Mouse (Mus musculus): Measurements from ENCODE around the gene Ubr1. TPM values are rescaled to one million over a fixed set of nuclear protein-coding genes. Genes with fewer than 3 reads are reported as not detected.

Ubr1 gene
- polyA plus RNA-seq, 1 experiment from 2014 or later = 21.8 TPM

DNA sequence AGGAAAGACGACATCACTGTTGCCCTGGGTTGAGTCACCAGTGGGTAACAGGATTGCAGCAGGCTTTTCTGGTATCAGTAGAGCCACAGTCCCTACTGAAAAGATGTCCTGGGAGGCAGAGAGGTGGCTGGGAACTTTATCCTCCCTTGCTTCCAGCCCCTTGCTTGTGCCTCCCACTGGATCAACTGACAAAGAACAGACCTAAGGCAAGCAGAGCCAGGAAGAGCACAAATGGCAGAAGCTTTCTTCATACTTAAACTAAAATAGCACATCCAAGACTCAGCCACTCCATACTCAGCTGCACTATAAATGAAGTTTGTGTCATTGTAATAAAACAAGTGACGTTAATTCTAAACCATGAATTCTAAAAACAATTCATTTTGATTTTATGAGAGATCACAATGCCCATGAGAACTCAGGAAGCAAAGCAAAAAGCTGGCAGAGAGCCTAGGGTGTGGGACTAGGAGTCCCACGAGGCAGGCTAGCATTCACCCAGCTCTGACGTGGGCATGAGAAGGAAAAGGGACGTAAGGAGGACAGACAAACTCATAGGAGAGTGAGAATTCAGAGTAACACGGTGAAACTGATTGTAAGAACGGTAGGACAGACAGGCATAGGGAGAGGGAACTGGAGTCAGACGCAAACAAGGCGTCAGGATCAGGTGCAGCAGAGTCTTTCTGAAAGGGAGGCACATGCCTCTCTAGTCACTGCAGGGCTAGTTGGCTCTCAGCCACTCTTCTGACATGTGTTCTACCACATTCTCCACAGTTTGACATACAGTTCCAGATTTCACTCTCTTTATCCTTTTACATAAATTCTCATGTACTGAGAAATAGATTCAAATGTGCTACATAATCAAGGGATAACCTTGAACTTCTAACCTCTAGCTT is 98.8 kb downstream of the Ubr1 start:
- WGBS = 91% methylated on average over 9 of the region's 9 CpGs
- Histone ChIP-seq H3K36me3 (peaks cover 88% of the 10 kb centered on the region), H3K27me3 (ENCODE audit: insufficient read depth, poor library complexity, severe bottlenecking) (no peaks in the 10 kb centered on the region), H3K9me3 (no peaks in the 10 kb centered on the region), H3K4me1 (replicated peaks) (no peaks in the 10 kb centered on the region), H3K27ac (no peak overlapping the region), H3K4me3 (no peak overlapping the region)
- no peak for DNase-seq (ENCODE audit: low spot score)

DNA sequence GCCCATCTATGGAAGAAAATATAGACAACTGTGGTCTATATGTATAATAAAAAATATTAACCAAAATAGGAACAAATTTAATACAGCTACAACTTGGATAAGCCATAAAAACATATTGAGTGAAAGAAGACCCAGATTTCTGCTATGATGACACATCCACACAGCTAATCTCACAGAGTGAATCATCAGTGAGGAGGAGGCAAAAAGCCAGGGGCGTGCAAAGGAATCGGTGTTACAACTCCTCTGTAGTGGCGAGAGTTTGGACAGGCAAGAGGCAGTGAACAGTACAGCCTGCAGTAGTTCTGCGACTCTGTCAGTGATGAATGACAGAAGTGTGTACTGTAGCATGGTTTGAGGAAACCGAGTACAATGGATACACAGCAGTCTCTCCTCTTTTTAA is 103.2 kb downstream of the Ubr1 start:
- Histone ChIP-seq H3K4me3 (no peak overlapping the region), H3K4me1 (replicated peaks) (no peaks in the 10 kb centered on the region), H3K27ac (no peak overlapping the region), H3K27me3 (ENCODE audit: insufficient read depth, poor library complexity, severe bottlenecking) (no peaks in the 10 kb centered on the region), H3K9me3 (no peaks in the 10 kb centered on the region), H3K36me3 (peaks cover 90% of the 10 kb centered on the region)
- DNase-seq (ENCODE audit: low spot score) = no peak
- WGBS = 95% methylated on average over 5 of the region's 5 CpGs

DNA sequence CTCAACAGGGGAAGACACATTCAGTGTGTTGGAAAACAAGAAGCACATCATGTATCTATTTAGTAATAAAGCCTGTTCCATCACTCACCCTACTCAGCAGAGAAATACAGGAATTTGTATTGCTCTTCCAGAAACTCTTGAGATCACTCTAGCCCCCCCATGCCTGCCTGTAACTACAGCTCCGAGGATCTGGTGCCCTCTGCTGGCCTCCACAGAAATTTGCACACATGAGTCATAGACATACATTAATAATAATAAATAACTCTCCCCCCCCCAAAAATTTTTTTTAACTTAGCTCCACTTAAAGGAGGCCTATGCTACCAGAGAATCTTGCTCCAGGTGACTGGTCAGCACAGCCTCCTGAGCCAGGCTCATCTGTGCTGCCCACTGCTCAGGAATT is 104.0 kb downstream of the Ubr1 start:
- Histone ChIP-seq H3K36me3 (peaks cover 90% of the 10 kb centered on the region), H3K27me3 (ENCODE audit: insufficient read depth, poor library complexity, severe bottlenecking) (no peaks in the 10 kb centered on the region), H3K4me1 (replicated peaks) (no peaks in the 10 kb centered on the region), H3K4me3 (no peak overlapping the region), H3K27ac (no peak overlapping the region), H3K9me3 (no peaks in the 10 kb centered on the region)
- 38% methylated on average over 1 of the region's 1 CpGs for WGBS
- peak; percentile 9 for DNase-seq (ENCODE audit: low spot score)

DNA sequence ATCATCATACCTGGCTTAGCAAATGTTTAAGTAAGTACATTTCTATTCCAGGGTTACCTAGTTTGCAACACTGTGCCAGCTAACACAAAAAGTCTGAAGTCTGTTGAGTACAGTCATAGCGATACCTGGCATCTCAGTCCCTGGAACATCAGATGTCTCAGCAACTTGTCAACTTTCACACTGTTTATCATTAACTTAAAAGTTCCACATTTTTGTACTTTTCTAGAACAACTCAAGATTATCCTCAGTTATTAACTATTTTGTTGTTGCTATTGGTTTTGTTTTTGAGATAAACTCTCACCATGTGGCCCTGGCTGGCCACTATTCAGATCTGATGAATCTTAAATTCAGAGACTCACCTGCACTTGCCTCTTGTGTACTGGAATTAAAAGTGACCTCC is 107.1 kb downstream of the Ubr1 start:
- WGBS = 100% methylated on average over 1 of the region's 1 CpGs
- no peak for DNase-seq (ENCODE audit: low spot score)
- no peaks in the 10 kb centered on the region for H3K4me1 ChIP-seq (replicated peaks)
- H3K4me3 ChIP-seq = no peak overlapping the region
- H3K27me3 ChIP-seq (ENCODE audit: insufficient read depth, poor library complexity, severe bottlenecking) = no peaks in the 10 kb centered on the region
- no peak overlapping the region for H3K27ac ChIP-seq
- no peaks in the 10 kb centered on the region for H3K9me3 ChIP-seq
- H3K36me3 ChIP-seq = peaks cover 89% of the 10 kb centered on the region

DNA sequence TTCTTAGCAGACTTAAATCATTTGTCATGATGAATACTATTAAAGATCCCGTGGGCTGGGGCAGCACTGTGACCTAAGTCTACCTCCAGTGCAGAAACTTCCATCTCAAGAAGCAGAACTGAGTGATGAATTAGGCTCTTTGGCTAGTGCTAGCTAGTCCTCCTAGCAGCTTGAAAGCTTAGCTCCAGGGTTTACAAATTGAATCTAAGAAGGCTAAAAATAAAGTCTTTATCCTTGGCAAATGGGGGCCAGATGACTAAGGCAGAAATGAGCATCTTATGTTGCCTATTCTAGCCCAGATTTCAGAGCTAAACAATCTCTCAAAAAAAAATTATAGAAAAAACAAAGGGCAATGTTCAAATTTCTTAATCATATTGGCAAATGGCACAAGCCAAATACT is 109.8 kb downstream of the Ubr1 start:
- Histone ChIP-seq H3K27me3 (ENCODE audit: insufficient read depth, poor library complexity, severe bottlenecking) (no peaks in the 10 kb centered on the region), H3K9me3 (no peaks in the 10 kb centered on the region)

GRCm38 (mm10) chr2:120858131-120858530 is 112.4 kb downstream of the Ubr1 start:
- no peaks in the 10 kb centered on the region for H3K9me3 ChIP-seq
- peaks cover 37% of the 10 kb centered on the region for H3K36me3 ChIP-seq
- DNase-seq (ENCODE audit: low spot score) = no peak
- no peak overlapping the region for H3K4me3 ChIP-seq
- no peaks in the 10 kb centered on the region for H3K4me1 ChIP-seq (replicated peaks)
- no peaks in the 10 kb centered on the region for H3K27me3 ChIP-seq (ENCODE audit: insufficient read depth, poor library complexity, severe bottlenecking)
- H3K27ac ChIP-seq = no peak overlapping the region
- 91% methylated on average over 3 of the region's 3 CpGs for WGBS

More for the DNA sequence above, 109.8 kb downstream of the Ubr1 start:
- WGBS = 88% methylated on average over 1 of the region's 1 CpGs
- DNase-seq (ENCODE audit: low spot score) = no peak
- Histone ChIP-seq H3K4me1 (replicated peaks) (no peaks in the 10 kb centered on the region), H3K4me3 (no peak overlapping the region), H3K27ac (no peak overlapping the region), H3K36me3 (peaks cover 62% of the 10 kb centered on the region)

GRCm38 (mm10) chr2:120853151-120853550 is 117.4 kb downstream of the Ubr1 start:
- H3K27me3 ChIP-seq (ENCODE audit: insufficient read depth, poor library complexity, severe bottlenecking) = no peaks in the 10 kb centered on the region
- H3K4me1 ChIP-seq (replicated peaks) = peaks cover 18% of the 10 kb centered on the region
- no peaks in the 10 kb centered on the region for H3K36me3 ChIP-seq
- H3K4me3 ChIP-seq = no peak overlapping the region
- no peaks in the 10 kb centered on the region for H3K9me3 ChIP-seq
- 80% methylated on average over 3 of the region's 3 CpGs for WGBS
- DNase-seq (ENCODE audit: low spot score) = no peak
- no peak overlapping the region for H3K27ac ChIP-seq

- no peaks in the 10 kb centered on the region for H3K9me3 ChIP-seq
- H3K4me1 ChIP-seq (replicated peaks) = peaks cover 23% of the 10 kb centered on the region
- DNase-seq (ENCODE audit: low spot score) = no peak
- no peak overlapping the region for H3K4me3 ChIP-seq
- no peaks in the 10 kb centered on the region for H3K36me3 ChIP-seq
- no peak overlapping the region for H3K27ac ChIP-seq
- WGBS = 57% methylated on average over 1 of the region's 1 CpGs
- H3K27me3 ChIP-seq (ENCODE audit: insufficient read depth, poor library complexity, severe bottlenecking) = no peaks in the 10 kb centered on the region
Observed at GRCm38 (mm10) chr2:120852626-120853025, 117.9 kb downstream of the Ubr1 start.

- under 1% methylated on average over 39 of the region's 39 CpGs for WGBS
- H3K27ac ChIP-seq = peak within 1 kb of the TSS; percentile 91
Observed at GRCm38 (mm10) chr2:120850424-120851082, 120.0 kb downstream of the Ubr1 start, which contains the start of gene Ttbk2. TSS of gene Ttbk2 (minus strand) at chr2:120850604.

GRCm38 (mm10) chr2:120849449-120850423 is 120.8 kb downstream of the Ubr1 start, which contains the start of gene Cdan1:
TSS of gene Cdan1 (minus strand) at chr2:120850128.
- DNase-seq (ENCODE audit: low spot score) = peak; percentile 63
- under 1% methylated on average over 71 of the region's 71 CpGs for WGBS
- H3K27ac ChIP-seq = peak within 1 kb of the TSS; percentile 91

More at GRCm38 (mm10) chr2:120850424-120851082, 120.0 kb downstream of the Ubr1 start, which contains the start of gene Ttbk2:
- peak; percentile 98 for DNase-seq (ENCODE audit: low spot score)
- Histone ChIP-seq H3K36me3 (no peaks in the 10 kb centered on the region), H3K9me3 (no peaks in the 10 kb centered on the region), H3K4me1 (replicated peaks) (peaks cover 24% of the 10 kb centered on the region), H3K4me3 (peak within 1 kb of the TSS; percentile 87), H3K27me3 (ENCODE audit: insufficient read depth, poor library complexity, severe bottlenecking) (no peaks in the 10 kb centered on the region)

DNA sequence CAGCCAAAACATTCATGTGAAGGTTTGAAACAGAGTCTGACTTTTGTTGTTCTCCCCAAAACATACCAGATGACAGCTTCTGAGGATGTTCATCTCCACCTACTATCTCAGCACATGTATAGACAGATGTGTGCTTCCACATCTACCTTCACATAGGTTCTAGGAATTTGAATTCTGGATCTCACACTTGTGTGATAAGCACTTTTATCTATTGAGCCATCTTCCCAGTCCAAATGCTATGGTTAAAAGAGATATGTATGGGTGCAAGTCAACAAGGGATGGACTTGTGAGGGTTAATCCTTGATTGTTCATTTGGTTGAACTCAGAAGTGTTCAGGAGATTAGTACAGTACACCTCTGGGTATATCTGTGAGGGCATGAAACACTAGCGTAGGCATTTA is 125.2 kb downstream of the Ubr1 start:
- WGBS = 95% methylated on average over 1 of the region's 1 CpGs
- DNase-seq (ENCODE audit: low spot score) = no peak
- Histone ChIP-seq H3K27me3 (ENCODE audit: insufficient read depth, poor library complexity, severe bottlenecking) (no peaks in the 10 kb centered on the region), H3K4me3 (no peak overlapping the region), H3K9me3 (no peaks in the 10 kb centered on the region), H3K27ac (no peak overlapping the region), H3K36me3 (no peaks in the 10 kb centered on the region), H3K4me1 (replicated peaks) (peaks cover 19% of the 10 kb centered on the region)

More at GRCm38 (mm10) chr2:120849449-120850423, 120.8 kb downstream of the Ubr1 start, which contains the start of gene Cdan1:
- peaks cover 24% of the 10 kb centered on the region for H3K4me1 ChIP-seq (replicated peaks)
- no peaks in the 10 kb centered on the region for H3K9me3 ChIP-seq
- H3K4me3 ChIP-seq = peak within 1 kb of the TSS; percentile 87
- H3K27me3 ChIP-seq (ENCODE audit: insufficient read depth, poor library complexity, severe bottlenecking) = no peaks in the 10 kb centered on the region
- H3K36me3 ChIP-seq = no peaks in the 10 kb centered on the region

DNA sequence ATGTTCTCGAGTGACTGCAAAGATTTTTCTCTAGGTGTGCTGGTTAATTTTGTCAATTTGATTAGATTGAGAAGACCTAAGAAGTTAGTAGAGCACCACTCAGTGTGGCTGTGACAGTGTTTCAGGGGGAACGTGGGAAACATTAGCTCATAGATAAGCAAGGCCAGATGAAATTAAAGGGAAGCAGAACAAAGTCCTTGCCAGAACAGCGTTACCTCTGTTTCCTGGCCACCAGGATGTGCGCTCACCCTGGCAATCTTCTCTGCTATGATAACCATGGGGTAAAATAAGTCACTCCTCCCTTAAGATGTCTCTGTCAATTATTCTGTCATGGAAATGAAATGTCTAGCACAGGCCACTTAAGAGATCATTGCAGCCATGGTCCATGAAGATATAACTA is 126.5 kb downstream of the Ubr1 start:
- Histone ChIP-seq H3K27ac (no peak overlapping the region), H3K4me1 (replicated peaks) (peaks cover 11% of the 10 kb centered on the region), H3K36me3 (no peaks in the 10 kb centered on the region), H3K4me3 (no peak overlapping the region), H3K27me3 (ENCODE audit: insufficient read depth, poor library complexity, severe bottlenecking) (no peaks in the 10 kb centered on the region), H3K9me3 (no peaks in the 10 kb centered on the region)
- DNase-seq (ENCODE audit: low spot score) = no peak
- WGBS = 94% methylated on average over 4 of the region's 4 CpGs

Data from hindbrain, embryonic 10.5 days (tissue).